Mouse (Mus musculus) CH12.LX (cell line): ENCODE data around the gene Cdc37l1. TPM values are rescaled to one million over a fixed set of nuclear protein-coding genes. Genes with fewer than 3 reads are reported as not detected.

ENCODE experiments used
- DNase-seq: peaks from one replicate; pipeline ENCODE4 v3.0.0-alpha.2; 2013; ENCODE audit errors: extremely low read depth
- H3K27ac ChIP-seq: 2 replicates; pipeline ENCODE4 v1.5.1; 2012; ENCODE audit warnings: low read depth, mild to moderate bottlenecking, control low read depth, moderate library complexity; ENCODE audit not compliant: insufficient read depth
- H3K27me3 ChIP-seq: replicated peaks from 2 replicates; pipeline ENCODE3; 2012; ENCODE audit warnings: inconsistent platforms
- H3K36me3 ChIP-seq, 2 experiments: replicated peaks in 1 of 2; 2 replicates each; pipeline versions ENCODE3 to v1.6.1; 2012; ENCODE audit warnings: inconsistent platforms in 1 of 2, low read length in 1 of 2, mild to moderate bottlenecking in 1 of 2, mixed read lengths in 1 of 2, moderate library complexity in 1 of 2; ENCODE audit not compliant: control insufficient read depth in 1 of 2, insufficient read depth in 1 of 2
- H3K4me1 ChIP-seq, 2 experiments: 2 replicates each; pipeline ENCODE4 v1.6.1; 2012; ENCODE audit warnings: inconsistent platforms in 1 of 2, moderate library complexity in 1 of 2; ENCODE audit not compliant: insufficient read depth in 2 of 2, control insufficient read depth in 1 of 2
- H3K4me2 ChIP-seq: 2 replicates; pipeline ENCODE4 v1.6.1; 2012; ENCODE audit warnings: low read depth, mild to moderate bottlenecking, control low read depth; ENCODE audit not compliant: poor library complexity, insufficient read depth, severe bottlenecking
- H3K4me3 ChIP-seq, 3 experiments: fragments of 150-350 bp in 1 of 3; sonication (generic) in 1 of 3; replicated peaks in 1 of 3; 2 replicates each; pipeline versions ENCODE3 to v1.5.1; 2011 to 2012; ENCODE audit warnings: low read depth in 2 of 3, low read length in 2 of 3, mild to moderate bottlenecking in 2 of 3, moderate library complexity in 2 of 3, control low read depth in 1 of 3, improper control_type of control experiment in 1 of 3, inconsistent platforms in 1 of 3, mixed read lengths in 1 of 3; ENCODE audit not compliant: poor library complexity in 1 of 3
- H3K79me2 ChIP-seq: replicated peaks from 2 replicates; pipeline ENCODE4 v1.6.1; 2012; ENCODE audit warnings: mild to moderate bottlenecking, moderate library complexity; ENCODE audit not compliant: control insufficient read depth, poor library complexity, insufficient read depth, severe bottlenecking; ENCODE audit errors: extremely low read depth
- H3K9ac ChIP-seq: 2 replicates; pipeline ENCODE4 v1.6.1; 2012; ENCODE audit warnings: low read depth, mild to moderate bottlenecking, control low read depth, moderate library complexity; ENCODE audit not compliant: insufficient read depth
- H3K9me3 ChIP-seq: replicated peaks from 2 replicates; pipeline ENCODE3; 2012; ENCODE audit warnings: low read length, inconsistent platforms, mixed read lengths
- BHLHE40 ChIP-seq: IDR thresholded peaks from 2 replicates; pipeline ENCODE4 v1.6.1; 2011; ENCODE audit warnings: mild to moderate bottlenecking, low read depth, low read length, improper control_type of control experiment
- E2F4 ChIP-seq: IDR thresholded peaks from 2 replicates; pipeline ENCODE4 v1.6.1; 2011; ENCODE audit warnings: low read depth, low read length, improper control_type of control experiment; ENCODE audit not compliant: insufficient replicate concordance
- ETS1 ChIP-seq: conservative IDR thresholded peaks from 2 replicates; pipeline ENCODE4 v1.6.1; 2012; ENCODE audit warnings: low read depth, mild to moderate bottlenecking, inconsistent platforms, low read length, improper control_type of control experiment, moderate library complexity
- IRF4 ChIP-seq: IDR thresholded peaks from 2 replicates; pipeline ENCODE4 v1.6.1; 2014; ENCODE audit warnings: low read depth, mild to moderate bottlenecking, inconsistent platforms, low read length, improper control_type of control experiment
- JUND ChIP-seq: conservative IDR thresholded peaks from 2 replicates; pipeline ENCODE4 v1.6.1; 2011; ENCODE audit warnings: low read depth, low read length, improper control_type of control experiment
- KAT2A ChIP-seq: IDR thresholded peaks from 2 replicates; pipeline ENCODE4 v1.6.1; 2012; ENCODE audit warnings: low read length, improper control_type of control experiment, inconsistent platforms; ENCODE audit not compliant: insufficient replicate concordance
- MAZ ChIP-seq: IDR thresholded peaks from 2 replicates; pipeline ENCODE4 v1.6.1; 2012; ENCODE audit warnings: low read depth, mild to moderate bottlenecking, inconsistent platforms, low read length, improper control_type of control experiment, moderate library complexity
- MEF2A ChIP-seq: IDR thresholded peaks from 2 replicates; pipeline ENCODE4 v1.6.1; 2014; ENCODE audit warnings: low read depth, mild to moderate bottlenecking, inconsistent platforms, low read length, improper control_type of control experiment, borderline replicate concordance
- MXI1 ChIP-seq: IDR thresholded peaks from 2 replicates; pipeline ENCODE4 v1.6.1; 2011; ENCODE audit warnings: mild to moderate bottlenecking, low read depth, low read length, improper control_type of control experiment
- NRF1 ChIP-seq: IDR thresholded peaks from 2 replicates; pipeline ENCODE4 v1.6.1; 2014; ENCODE audit warnings: low read depth, mild to moderate bottlenecking, inconsistent platforms, low read length, improper control_type of control experiment, moderate library complexity
- PAX5 ChIP-seq: IDR thresholded peaks from 2 replicates; pipeline ENCODE4 v1.6.1; 2012; ENCODE audit warnings: low read length, inconsistent platforms, mixed read lengths
- POLR2A ChIP-seq: IDR thresholded peaks from 2 replicates; pipeline ENCODE4 v1.6.1; 2011; ENCODE audit warnings: low read depth, mild to moderate bottlenecking, improper control_type of control experiment, low read length
- POLR2AphosphoS2 ChIP-seq: IDR thresholded peaks from 2 replicates; pipeline ENCODE4 v1.6.1; 2011; ENCODE audit warnings: low read depth, low read length, improper control_type of control experiment
- RCOR1 ChIP-seq: conservative IDR thresholded peaks from 2 replicates; pipeline ENCODE4 v1.6.1; 2012; ENCODE audit warnings: low read depth, mild to moderate bottlenecking, inconsistent platforms, low read length, improper control_type of control experiment
- SIN3A ChIP-seq: IDR thresholded peaks from 2 replicates; pipeline ENCODE4 v1.6.1; 2012; ENCODE audit warnings: low read length, improper control_type of control experiment, inconsistent platforms
- SMC3 ChIP-seq: IDR thresholded peaks from 2 replicates; pipeline ENCODE4 v1.6.1; 2011; ENCODE audit warnings: low read depth, low read length, improper control_type of control experiment
- TBP ChIP-seq: conservative IDR thresholded peaks from 2 replicates; pipeline ENCODE4 v1.6.1; 2011; ENCODE audit warnings: low read depth, low read length, improper control_type of control experiment
- TCF12 ChIP-seq: IDR thresholded peaks from 2 replicates; pipeline ENCODE4 v1.6.1; 2014; ENCODE audit warnings: low read depth, mild to moderate bottlenecking, inconsistent platforms, low read length, improper control_type of control experiment
- UBTF ChIP-seq: IDR thresholded peaks from 2 replicates; pipeline ENCODE4 v1.6.1; 2012; ENCODE audit warnings: low read depth, mild to moderate bottlenecking, inconsistent platforms, low read length, improper control_type of control experiment, moderate library complexity
- USF1 ChIP-seq: IDR thresholded peaks from 2 replicates; pipeline ENCODE4 v1.6.1; 2014; ENCODE audit warnings: low read depth, mild to moderate bottlenecking, inconsistent platforms, low read length, improper control_type of control experiment
- USF2 ChIP-seq: conservative IDR thresholded peaks from 2 replicates; pipeline ENCODE4 v1.6.1; 2011; ENCODE audit warnings: low read depth, low read length, improper control_type of control experiment
- dilution Hi-C: fragments of 300-500 bp; cut with MboI; formaldehyde crosslinking; loops from 2 replicates; pipeline ENCODE4 v1.14.3; 2020; ENCODE audit warnings: low sequenced_read_pairs; ENCODE audit not compliant: extremely low pct_unique_long_range_greater_than_20kb, extremely low pct_ligation_motif_present
- in situ Hi-C: fragments of 300-500 bp; cut with MboI; formaldehyde crosslinking; loops from 3 replicates; pipeline ENCODE4 v1.14.3; 2019; ENCODE audit warnings: low sequenced_read_pairs, low pct_ligation_motif_present, low pct_unique_long_range_greater_than_20kb, mixed read lengths
- polyA plus RNA-seq: library from polyadenylated mRNA; unstranded; fragments of >175 nt; gene quantifications from 2 replicates; pipeline ENCODE4 v1.2.1, GENCODE M21; 2012; ENCODE audit warnings: low read depth; ENCODE audit not compliant: insufficient read length
- total RNA-seq, 2 experiments: library from RNA; depleted of rRNA; stranded (reverse); fragments of 300-350 nt in 1 of 2; fragments of >200 nt in 1 of 2; gene quantifications; 2 replicates each; pipeline ENCODE4 v1.2.3; 2012 to 2014

Gene Cdc37l1
- total and polyA plus RNA-seq, 3 experiments: 14.0 to 26.8 (median 22.9) TPM

GRCm38 (mm10) chr19:29032662-29033061 lies 42.5 kb downstream of the Cdc37l1 start:
- Histone ChIP-seq H3K27ac (no peak overlapping the region), H3K9me3 (no peaks in the 10 kb centered on the region), H3K27me3 (no peaks in the 10 kb centered on the region), H3K79me2 (no peaks in the 10 kb centered on the region), H3K36me3 (peaks cover 2 to 71% of the 10 kb centered on the region in 2 experiments), H3K4me1 (no peaks in the 10 kb centered on the region), H3K4me2 (no peak overlapping the region), H3K9ac (no peak overlapping the region), H3K4me3 (no peak overlapping the region)
- dilution Hi-C loops: no loop called here
- in situ Hi-C loops: no loop called here
- TF ChIP-seq POLR2AphosphoS2 (no peak), MXI1 (no peak), UBTF (no peak), BHLHE40 (no peak), SIN3A (no peak), SMC3 (no peak), USF1 (no peak), RCOR1 (no peak), KAT2A (no peak), ETS1 (no peak)
- no peak for DNase-seq

- no peak overlapping the region for H3K9ac ChIP-seq
- DNase-seq: no peak
- H3K4me1 ChIP-seq: no peaks in the 10 kb centered on the region
- H3K4me3 ChIP-seq: no peak overlapping the region
- no peaks in the 10 kb centered on the region for H3K79me2 ChIP-seq
- in situ Hi-C loops: no loop called here
- H3K27me3 ChIP-seq: no peaks in the 10 kb centered on the region
- H3K36me3 ChIP-seq: peaks cover 0 to 66% of the 10 kb centered on the region in 2 experiments
- TF ChIP-seq MAZ (no peak), SIN3A (no peak), PAX5 (no peak), TBP (no peak), TCF12 (no peak), POLR2A (no peak), ETS1 (no peak), NRF1 (no peak), IRF4 (no peak), JUND (no peak), MEF2A (no peak), POLR2AphosphoS2 (no peak), SMC3 (no peak), USF2 (no peak), E2F4 (no peak), USF1 (no peak)
- TF ChIP-seq, all 38 proteins: peak for 0
- Histone ChIP-seq H3K27ac (no peak overlapping the region), H3K9me3 (peaks cover 7% of the 10 kb centered on the region), H3K4me2 (no peak overlapping the region)
- dilution Hi-C loops: no loop called here
Measured at GRCm38 (mm10) chr19:29037026-29037425, 46.9 kb downstream of the Cdc37l1 start.
